Mouse (Mus musculus): ENCODE data around the gene Tm9sf3.

Tm9sf3 gene

DNA sequence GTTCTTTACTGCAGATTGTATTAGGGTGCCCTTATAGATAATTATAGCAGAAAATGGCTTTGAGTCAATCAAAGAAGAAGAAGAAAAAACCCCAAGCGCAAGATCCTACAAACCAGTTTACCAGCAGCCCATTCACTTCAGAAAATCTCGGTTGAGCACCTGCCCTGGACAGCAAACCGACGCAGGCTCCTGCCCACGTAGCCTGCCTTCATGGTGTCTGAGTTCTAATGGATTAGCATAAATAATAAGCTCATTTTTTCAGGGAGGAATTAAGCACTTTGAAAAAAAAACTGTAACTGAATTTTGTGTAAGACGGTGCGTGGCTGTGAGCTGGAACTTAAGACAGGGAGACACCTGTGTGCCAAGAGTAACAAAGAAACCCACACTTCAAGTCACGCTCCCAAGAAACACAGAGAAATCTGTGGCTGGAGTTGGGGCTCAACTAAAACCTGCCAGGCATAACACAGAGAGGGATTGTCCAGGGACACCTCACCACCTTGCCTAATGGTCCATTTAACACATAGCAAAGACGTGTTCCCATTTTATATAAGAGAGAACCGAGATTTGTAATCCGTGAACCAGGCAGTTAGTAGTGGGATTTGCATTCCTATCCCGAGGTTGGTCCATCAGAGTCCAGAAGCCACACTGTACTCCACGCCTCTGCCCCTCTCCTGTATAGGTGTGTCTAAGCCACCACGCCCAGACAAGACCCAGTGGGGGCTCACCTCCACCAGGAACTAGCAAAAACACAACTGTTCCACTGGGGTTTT is 98.5 kb downstream of the Tm9sf3 start:
- no peak for DNase-seq

GRCm38 (mm10) chr19:41164447-41165095 is 99.2 kb downstream of the Tm9sf3 start:
- DNase-seq, result no peak

Data from cerebellum, postnatal 36 days (tissue).